ENCODE assay signal across 26 mouse cellular contexts in the genomic region with DNA sequence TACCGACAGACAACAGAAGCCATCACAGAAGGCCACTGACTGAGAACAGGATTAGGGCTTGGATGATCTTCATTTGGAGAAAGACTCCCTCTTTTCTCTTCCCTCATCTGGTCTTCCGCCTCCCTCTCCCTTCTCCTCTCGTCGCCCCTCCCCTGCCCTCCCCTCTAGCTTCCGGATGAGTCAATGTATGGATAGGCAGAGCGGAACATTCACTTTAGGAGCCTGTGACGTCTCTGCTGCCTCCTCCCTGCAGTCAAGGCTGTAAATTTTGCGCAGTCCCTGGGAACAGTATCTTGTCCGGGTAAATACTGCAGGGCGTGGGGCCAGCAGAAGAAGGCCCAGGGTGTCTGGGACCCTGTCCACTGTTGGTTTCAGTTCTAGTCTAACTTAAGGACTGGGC. TPM values are rescaled to one million over a fixed set of nuclear protein-coding genes. Genes with fewer than 3 reads are reported as not detected.
A peak's percentile ranks its signal among the peaks of the same experiment; 100 is the strongest.
DNase-seq lines count a peak whose midpoint lies in the region; ATAC-seq and TF ChIP-seq lines count a peak whose summit lies in the region.
"Had no signal": no experiment of that assay in that cellular context is flagged by ENCODE, and none has a peak within 500 bp of the region (broad histone marks: within the 10 kb centered on the region; RNA-seq: fewer than 3 reads in every experiment).

No protein-coding gene starts in this region.

- peak; percentile 5 for DNase-seq in embryonic facial prominence, embryonic 11.5 days (ENCODE audit: low spot score)
- DNase-seq in embryonic facial prominence, embryonic 10.5 days (ENCODE audit: low spot score), result no peak
- DNase-seq in kidney, postnatal 0 days (ENCODE audit: low spot score), result peak; percentile 17
- DNase-seq in kidney, adult 18-20 months, result no peak
- peak; percentile 16 for DNase-seq in right cerebral cortex, postnatal 25 days
- DNase-seq in right cerebral cortex, postnatal 36 days (ENCODE audit: low spot score in 2 of 2), result no peak
- no peak for DNase-seq in adrenal gland, adult (ENCODE audit: inconsistent age in 2 of 2, low spot score in 1 of 2)
- DNase-seq: adrenal gland, adult 2 months; adrenal gland, postnatal 36 days; B cell, adult 2 months; cerebellum, adult 11 months; cerebellum, adult 8-10 months; cerebellum, postnatal 14 days; embryo, embryonic 11 days; gastrocnemius, adult 2 months; gastrocnemius, postnatal 25 days; heart, postnatal 36 days had no signal

- H3K36me3 ChIP-seq in embryonic facial prominence, embryonic 11.5 days (replicated peaks; ENCODE audit: control insufficient read depth, insufficient read depth, low read depth, low read length), result no peaks in the 10 kb centered on the region
- no peaks in the 10 kb centered on the region for H3K36me3 ChIP-seq in embryonic facial prominence, embryonic 10.5 days (replicated peaks)
- H3K36me3 ChIP-seq in kidney, postnatal 0 days (ENCODE audit: insufficient read depth, low read length), result no peaks in the 10 kb centered on the region
- H3K36me3 ChIP-seq: embryonic facial prominence, embryonic 13.5 days; forebrain, embryonic 12.5 days; G1E; heart, embryonic 13.5 days; hindbrain, embryonic 15.5 days had no signal

- H3K4me1 ChIP-seq in embryonic facial prominence, embryonic 11.5 days (ENCODE audit: control insufficient read depth, insufficient read depth, low read length), result no peaks in the 10 kb centered on the region; the same call in 1 of the 2 replicates
- peaks cover 28% of the 10 kb centered on the region for H3K4me1 ChIP-seq in embryonic facial prominence, embryonic 10.5 days
- no peaks in the 10 kb centered on the region for H3K4me1 ChIP-seq in kidney, postnatal 0 days (replicated peaks; ENCODE audit: insufficient read depth, low read length)
- H3K4me1 ChIP-seq: heart, embryonic 13.5 days; hindbrain, embryonic 15.5 days had no signal

- TF ChIP-seq CTCF in kidney, postnatal 0 days (IDR thresholded peaks at IDR 0.05; ENCODE audit: low read depth), result no peak

- H3K9me3 ChIP-seq in embryonic facial prominence, embryonic 11.5 days (replicated peaks; ENCODE audit: control insufficient read depth, low read length), result no peaks in the 10 kb centered on the region
- H3K9me3 ChIP-seq in embryonic facial prominence, embryonic 10.5 days, result no peaks in the 10 kb centered on the region
- no peaks in the 10 kb centered on the region for H3K9me3 ChIP-seq in kidney, postnatal 0 days (replicated peaks; ENCODE audit: low read length)
- H3K9me3 ChIP-seq: embryonic facial prominence, embryonic 13.5 days; forebrain, embryonic 12.5 days; G1E; heart, embryonic 13.5 days; hindbrain, embryonic 15.5 days had no signal

- H3K27ac ChIP-seq in embryonic facial prominence, embryonic 11.5 days (replicated peaks; ENCODE audit: low read depth, low read length), result no peak overlapping the region
- no peak overlapping the region for H3K27ac ChIP-seq in embryonic facial prominence, embryonic 10.5 days (replicated peaks)
- H3K27ac ChIP-seq in kidney, postnatal 0 days, result no peak overlapping the region
- H3K27ac ChIP-seq: embryonic facial prominence, embryonic 13.5 days; forebrain, embryonic 12.5 days; gastrocnemius, adult 2 months; heart, embryonic 13.5 days; hindbrain, embryonic 15.5 days had no signal

- ATAC-seq in embryonic facial prominence, embryonic 11.5 days (replicated peaks; ENCODE audit: insufficient number of reproducible peaks, low FRiP score, low TSS enrichment, low read depth), result no peak
- ATAC-seq in kidney, postnatal 0 days (replicated peaks; ENCODE audit: low FRiP score, low read depth), result no peak
- ATAC-seq: activated CD4-positive, CD25-positive, alpha-beta regulatory T cell, adult 4 months; CD4-positive, CD25-positive, alpha-beta regulatory T cell, adult 4 months; forebrain, embryonic 16.5 days had no signal

- 55% methylated on average over 10 of the region's 10 CpGs for WGBS in embryonic facial prominence, embryonic 11.5 days
- 66% methylated on average over 10 of the region's 10 CpGs for WGBS in embryonic facial prominence, embryonic 10.5 days
- 22% methylated on average over 10 of the region's 10 CpGs for WGBS in kidney, postnatal 0 days

- no peak overlapping the region for H3K4me3 ChIP-seq in embryonic facial prominence, embryonic 11.5 days (ENCODE audit: low read depth, low read length)
- H3K4me3 ChIP-seq in embryonic facial prominence, embryonic 10.5 days, result no peak overlapping the region
- no peak overlapping the region for H3K4me3 ChIP-seq in kidney, postnatal 0 days (replicated peaks; ENCODE audit: low read depth, low read length)
- H3K4me3 ChIP-seq: embryonic facial prominence, embryonic 13.5 days; forebrain, embryonic 12.5 days; gastrocnemius, adult 2 months; heart, embryonic 13.5 days; hindbrain, embryonic 15.5 days had no signal

- H3K27me3 ChIP-seq in embryonic facial prominence, embryonic 11.5 days (ENCODE audit: control insufficient read depth, insufficient read depth, low read length), result no peaks in the 10 kb centered on the region; the same call in 1 of the 2 replicates
- 0 out of 2 replicates have a peak, but pooled peaks cover 3% of the 10 kb centered on the region for H3K27me3 ChIP-seq in embryonic facial prominence, embryonic 10.5 days (replicated peaks; ENCODE audit: low read depth, poor library complexity, severe bottlenecking)
- H3K27me3 ChIP-seq in kidney, postnatal 0 days (ENCODE audit: insufficient read depth, low read length), result no peaks in the 10 kb centered on the region
- H3K27me3 ChIP-seq: embryonic facial prominence, embryonic 13.5 days; hindbrain, embryonic 15.5 days had no signal

- H3K9ac ChIP-seq in embryonic facial prominence, embryonic 11.5 days (replicated peaks; ENCODE audit: low read length), result no peak overlapping the region
- no peak overlapping the region for H3K9ac ChIP-seq in kidney, postnatal 0 days (ENCODE audit: low read depth, low read length)
- H3K9ac ChIP-seq: embryonic facial prominence, embryonic 13.5 days; forebrain, embryonic 12.5 days; heart, embryonic 13.5 days; hindbrain, embryonic 15.5 days had no signal

- no peak overlapping the region for H3K4me2 ChIP-seq in embryonic facial prominence, embryonic 11.5 days (ENCODE audit: low read depth, low read length)
- H3K4me2 ChIP-seq in kidney, postnatal 0 days (ENCODE audit: low read length), result no peak overlapping the region
- H3K4me2 ChIP-seq: embryonic facial prominence, embryonic 13.5 days; forebrain, embryonic 12.5 days; heart, embryonic 13.5 days; hindbrain, embryonic 15.5 days had no signal

RNA-seq across cellular contexts. Expression of a gene that starts 2.8 kb away (rescaled TPM):
- 0.28 TPM in 1 of 2 replicates, not detected in the other for polyA plus RNA-seq in embryonic facial prominence, embryonic 11.5 days (2014; fragmentation: Nextera tagmentation; extraction: Ambion mirVana)
- 0.26 and 0.36 TPM in 2 replicates for polyA plus RNA-seq in embryonic facial prominence, embryonic 10.5 days (2016; fragmentation: Nextera tagmentation; extraction: Ambion mirVana)
- 0.08 and 0.14 TPM in 2 replicates for polyA plus RNA-seq in kidney, postnatal 0 days (2015; fragmentation: Nextera tagmentation; extraction: Ambion mirVana)
- polyA plus RNA-seq: activated CD4-positive, CD25-positive, alpha-beta regulatory T cell, adult 4 months; CD4-positive, CD25-positive, alpha-beta regulatory T cell, adult 4 months; G1E; heart, postnatal 0 days had no signal

RNA-seq across cellular contexts. Expression of a gene that starts 32.2 kb away (rescaled TPM):
- polyA plus RNA-seq in embryonic facial prominence, embryonic 11.5 days (2014; fragmentation: Nextera tagmentation; extraction: Ambion mirVana), result 0.08 TPM in 2 replicates
- polyA plus RNA-seq in embryonic facial prominence, embryonic 10.5 days (2016; fragmentation: Nextera tagmentation; extraction: Ambion mirVana), result 0.11 and 0.14 TPM in 2 replicates
- polyA plus RNA-seq in kidney, postnatal 0 days (2015; fragmentation: Nextera tagmentation; extraction: Ambion mirVana), result 0.05 and 0.09 TPM in 2 replicates
- polyA plus RNA-seq: G1E had no signal

Comparison
In these comparisons a context has a peak if more than half of its experiments do, and no peak if none do; other contexts are left out.
1. DNase-seq: peak in embryonic facial prominence, embryonic 11.5 days (single experiment), kidney, postnatal 0 days (single experiment) and right cerebral cortex, postnatal 25 days (single experiment); none in embryonic facial prominence, embryonic 10.5 days (single experiment), kidney, adult 18-20 months (single experiment), right cerebral cortex, postnatal 36 days (0 of 2) and adrenal gland, adult (0 of 2).